Mouse (Mus musculus): ENCODE results near the gene Zdhhc4. TPM values are rescaled to one million over a fixed set of nuclear protein-coding genes. Genes with fewer than 3 reads are reported as not detected.

The Zdhhc4 gene
- polyA plus RNA-seq, 1 experiment from 2014 or later = 75.0 TPM

- Histone ChIP-seq H3K9ac (replicated peaks) (peak overlapping the region; percentile 87), H3K27me3 (no peaks in the 10 kb centered on the region), H3K4me3 (peak overlapping the region; percentile 78), H3K4me2 (replicated peaks) (peak overlapping the region; percentile 89), H3K9me3 (no peaks in the 10 kb centered on the region), H3K4me1 (peaks cover 24% of the 10 kb centered on the region), H3K27ac (replicated peaks) (peak overlapping the region; percentile 77), H3K36me3 (no peaks in the 10 kb centered on the region)
- WGBS = 2% methylated on average over 12 of the region's 12 CpGs
- ATAC-seq (replicated peaks) = no peak; the same call in 1 of the 2 replicates
Measured at GRCm38 (mm10) chr5:143270151-143270519, 58.9 kb downstream of the Zdhhc4 start.

- no peaks in the 10 kb centered on the region for H3K9me3 ChIP-seq
- H3K9ac ChIP-seq (replicated peaks) = peak within 1 kb of the TSS; percentile 87
- peak within 1 kb of the TSS; percentile 89 for H3K4me2 ChIP-seq (replicated peaks)
- 1% methylated on average over 69 of the region's 79 CpGs for WGBS
- H3K4me1 ChIP-seq = peaks cover 24% of the 10 kb centered on the region
- H3K4me3 ChIP-seq = peak within 1 kb of the TSS; percentile 78
- peak; percentile 85 for ATAC-seq (replicated peaks)
- peak within 1 kb of the TSS; percentile 77 for H3K27ac ChIP-seq (replicated peaks)
- 0 out of 2 replicates have a peak, but pooled peaks cover 3% of the 10 kb centered on the region for H3K36me3 ChIP-seq
- H3K27me3 ChIP-seq = no peaks in the 10 kb centered on the region
Measured at GRCm38 (mm10) chr5:143269363-143270150, 59.5 kb downstream of the Zdhhc4 start, which contains the start of gene Zfp316. Gene Zfp316, minus strand, starts transcription at chr5:143270022.

- no peaks in the 10 kb centered on the region for H3K9me3 ChIP-seq
- H3K4me1 ChIP-seq = peaks cover 24% of the 10 kb centered on the region
- H3K27ac ChIP-seq (replicated peaks) = peak overlapping the region; percentile 77
- 30% methylated on average over 8 of the region's 8 CpGs for WGBS
- H3K4me3 ChIP-seq = peak overlapping the region; percentile 78
- 0 out of 2 replicates have a peak, but pooled peaks have one; percentile 2 for ATAC-seq (replicated peaks)
- no peaks in the 10 kb centered on the region for H3K27me3 ChIP-seq
- peak overlapping the region; percentile 89 for H3K4me2 ChIP-seq (replicated peaks)
- H3K9ac ChIP-seq (replicated peaks) = peak overlapping the region; percentile 87
- peaks cover 8% of the 10 kb centered on the region; the same call in 1 of the 2 replicates for H3K36me3 ChIP-seq
Measured at GRCm38 (mm10) chr5:143268985-143269362, 60.1 kb downstream of the Zdhhc4 start.

DNA sequence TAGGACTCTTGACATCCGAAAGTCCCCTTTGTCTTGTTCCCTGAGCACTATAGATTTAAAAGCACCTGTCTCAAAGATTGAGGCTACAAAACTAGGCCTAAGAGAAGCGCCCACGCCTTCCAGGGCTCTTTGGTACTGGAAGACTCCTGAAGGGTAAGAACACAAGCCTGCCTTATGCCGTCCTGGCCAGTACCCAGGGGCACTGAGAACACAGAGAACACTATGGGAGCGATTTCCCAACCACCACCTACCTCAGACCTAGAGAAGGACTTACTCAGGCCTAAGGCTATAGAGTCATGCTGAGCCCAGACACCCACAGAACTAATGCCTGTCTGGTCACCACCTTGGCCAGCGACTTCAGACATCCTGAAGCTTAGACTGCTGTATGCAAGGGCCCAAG is 62.3 kb downstream of the Zdhhc4 start:
- no peak for ATAC-seq (replicated peaks)
- H3K4me2 ChIP-seq (replicated peaks) = no peak overlapping the region
- peaks cover 28% of the 10 kb centered on the region for H3K36me3 ChIP-seq
- no peaks in the 10 kb centered on the region for H3K27me3 ChIP-seq
- no peak overlapping the region for H3K9ac ChIP-seq (replicated peaks)
- no peaks in the 10 kb centered on the region for H3K9me3 ChIP-seq
- WGBS = 92% methylated on average over 6 of the region's 6 CpGs
- H3K4me3 ChIP-seq = no peak overlapping the region
- H3K27ac ChIP-seq (replicated peaks) = no peak overlapping the region
- H3K4me1 ChIP-seq = peaks cover 24% of the 10 kb centered on the region

Other genes with a start within 250 kb of the Zdhhc4 start
- gene Rnf216, start 216.3 kb downstream of the Zdhhc4 start, polyA plus RNA-seq (2015; fragmentation: Nextera tagmentation; extraction: Ambion mirVana) = 36.2 and 37.3 TPM in 2 replicates
- gene Olfr718-ps1, start 181.7 kb downstream of the Zdhhc4 start, polyA plus RNA-seq (2015; fragmentation: Nextera tagmentation; extraction: Ambion mirVana) = not detected in 2 replicates
- 16.2 and 17.5 TPM in 2 replicates for gene Rbak, start 148.5 kb downstream of the Zdhhc4 start, polyA plus RNA-seq (2015; fragmentation: Nextera tagmentation; extraction: Ambion mirVana)
- gene Spdye4b, start 148.2 kb downstream of the Zdhhc4 start, polyA plus RNA-seq (2015; fragmentation: Nextera tagmentation; extraction: Ambion mirVana) = not detected in 2 replicates
- gene Spdye4a, start 102.4 kb downstream of the Zdhhc4 start, polyA plus RNA-seq (2015; fragmentation: Nextera tagmentation; extraction: Ambion mirVana) = not detected in 2 replicates
- 27.1 and 28.8 TPM in 2 replicates for gene Zfp12, start 94.1 kb downstream of the Zdhhc4 start, polyA plus RNA-seq (2015; fragmentation: Nextera tagmentation; extraction: Ambion mirVana)
- gene Zfp316, start 59.2 kb downstream of the Zdhhc4 start, polyA plus RNA-seq (2015; fragmentation: Nextera tagmentation; extraction: Ambion mirVana) = 12.7 and 13.6 TPM in 2 replicates
- gene Zfp853, start 35.6 kb downstream of the Zdhhc4 start, polyA plus RNA-seq (2015; fragmentation: Nextera tagmentation; extraction: Ambion mirVana) = 0.08 TPM in 1 of 2 replicates, not detected in the other
- gene E130309D02Rik, start 13.9 kb downstream of the Zdhhc4 start, polyA plus RNA-seq (2015; fragmentation: Nextera tagmentation; extraction: Ambion mirVana) = 47.9 and 50.4 TPM in 2 replicates
- gene Grid2ip, start 28.1 kb upstream of the Zdhhc4 start, polyA plus RNA-seq (2015; fragmentation: Nextera tagmentation; extraction: Ambion mirVana) = 0.42 and 0.88 TPM in 2 replicates
- 117 and 128 TPM in 2 replicates for gene Kdelr2, start 74.6 kb upstream of the Zdhhc4 start, polyA plus RNA-seq (2015; fragmentation: Nextera tagmentation; extraction: Ambion mirVana)
- 16.2 and 16.5 TPM in 2 replicates for gene Daglb, start 135.3 kb upstream of the Zdhhc4 start, polyA plus RNA-seq (2015; fragmentation: Nextera tagmentation; extraction: Ambion mirVana)
- gene Rac1, start 198.8 kb upstream of the Zdhhc4 start, polyA plus RNA-seq (2015; fragmentation: Nextera tagmentation; extraction: Ambion mirVana) = 396 and 402 TPM in 2 replicates

Data from forebrain, embryonic 15.5 days (tissue).